Mouse (Mus musculus): ENCODE data around the gene Sfxn2.
A peak's percentile ranks its signal among the peaks of the same experiment; 100 is the strongest.

Gene Sfxn2

DNA sequence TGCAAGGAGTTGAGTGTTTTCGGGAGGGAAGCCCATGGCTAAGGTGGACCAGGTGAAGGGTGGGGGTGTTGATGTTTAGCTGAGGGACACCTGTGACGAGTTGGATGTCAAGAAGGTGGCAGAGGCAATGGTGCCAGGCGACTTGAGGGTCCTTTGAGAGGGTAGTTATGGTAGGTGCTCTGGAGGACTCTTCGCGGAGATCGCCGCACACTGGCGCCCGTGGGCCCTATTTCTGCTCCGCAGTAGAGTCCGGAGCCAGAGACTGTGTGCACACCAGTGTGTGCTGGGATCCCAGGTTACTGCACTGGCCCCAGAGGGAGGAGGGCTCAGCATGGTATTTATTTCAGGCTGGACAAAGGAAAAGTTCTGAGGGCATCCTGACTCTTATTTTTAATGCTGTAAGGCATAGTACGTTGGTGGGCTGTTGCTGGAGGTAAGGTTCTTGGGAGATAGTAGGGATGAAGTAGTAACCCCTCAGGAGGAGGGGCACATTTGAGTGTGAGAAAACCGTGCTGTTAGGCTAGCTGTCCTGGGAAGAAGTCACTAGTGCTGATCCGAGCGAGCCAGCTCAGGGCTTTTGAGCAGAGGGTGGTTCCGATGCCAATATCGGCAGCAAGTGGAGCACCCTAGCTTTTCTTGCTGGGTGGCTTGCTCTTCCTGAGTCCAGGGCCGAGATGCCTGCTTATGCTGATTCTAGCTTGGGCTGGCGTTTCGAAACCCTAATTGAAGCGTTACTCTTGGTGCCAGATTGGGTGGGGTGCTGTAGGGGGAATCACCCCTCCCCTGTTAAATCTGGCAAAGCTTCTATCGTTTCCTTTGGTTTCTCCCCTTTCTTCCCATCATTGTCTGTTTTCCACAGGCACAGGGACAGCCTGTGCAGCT lies 26.5 kb downstream of the Sfxn2 start:
- no peak for DNase-seq (ENCODE audit: low spot score in 2 of 2)

DNA sequence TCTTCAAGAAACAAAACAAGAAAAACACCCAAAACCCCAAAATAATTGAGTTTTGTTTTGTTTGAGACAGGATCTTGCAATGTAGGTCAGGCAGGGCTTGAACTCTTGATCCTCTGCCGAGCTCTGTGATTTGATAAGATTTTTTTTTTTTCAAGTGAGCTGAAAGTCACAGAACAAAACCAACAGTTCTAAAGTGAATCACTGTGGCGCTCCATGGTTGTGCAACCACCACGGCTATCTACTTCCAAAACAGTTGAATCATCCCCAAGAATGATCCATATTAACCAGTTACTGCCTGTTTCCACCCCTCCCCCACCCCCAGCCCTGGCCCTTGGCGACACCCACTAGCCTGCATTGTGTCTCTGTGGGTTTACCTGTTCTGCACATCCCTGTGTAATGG lies 27.2 kb downstream of the Sfxn2 start:
- no peak for DNase-seq (ENCODE audit: low spot score in 2 of 2)

DNA sequence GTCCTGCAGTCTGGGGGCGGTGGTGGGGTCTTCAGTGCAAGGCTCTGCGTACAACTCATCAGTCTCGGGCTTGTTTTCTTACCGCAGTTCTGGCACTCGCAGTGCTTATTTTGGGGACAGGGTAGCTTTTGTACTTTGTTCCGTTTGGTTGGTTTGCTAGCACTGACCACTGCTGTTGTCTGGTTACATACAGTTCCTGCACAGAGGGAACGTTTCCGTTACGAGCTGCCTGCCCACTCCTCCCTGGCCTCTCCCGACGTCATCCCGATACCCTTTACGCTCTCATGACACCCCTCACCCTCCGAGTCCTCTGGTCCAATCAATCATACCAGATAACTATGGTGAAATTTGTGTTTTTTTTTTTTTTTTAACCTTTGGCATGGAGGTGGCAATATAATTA lies 28.3 kb downstream of the Sfxn2 start:
- DNase-seq (ENCODE audit: low spot score in 2 of 2) = no peak

DNA sequence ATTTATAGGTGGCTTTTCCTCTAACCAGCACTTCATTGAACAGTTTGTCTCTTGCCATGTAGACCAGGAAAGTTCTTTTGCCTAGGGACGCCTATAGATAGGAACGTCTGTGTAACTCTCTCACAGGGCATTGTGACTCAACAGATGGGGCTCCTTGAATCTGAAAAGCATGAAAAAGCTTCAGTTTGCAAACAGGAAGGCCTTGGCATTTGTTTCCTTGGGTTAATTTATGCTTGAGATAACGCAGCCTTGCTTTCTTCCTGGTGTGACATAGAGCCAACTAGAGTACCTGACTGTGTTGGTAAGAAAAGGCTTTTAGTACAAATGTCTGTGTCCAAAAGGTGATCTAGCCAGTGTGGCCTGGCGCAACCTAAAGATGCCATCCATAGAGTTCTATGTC lies 29.2 kb downstream of the Sfxn2 start:
- DNase-seq (ENCODE audit: low spot score in 2 of 2) = no peak

DNA sequence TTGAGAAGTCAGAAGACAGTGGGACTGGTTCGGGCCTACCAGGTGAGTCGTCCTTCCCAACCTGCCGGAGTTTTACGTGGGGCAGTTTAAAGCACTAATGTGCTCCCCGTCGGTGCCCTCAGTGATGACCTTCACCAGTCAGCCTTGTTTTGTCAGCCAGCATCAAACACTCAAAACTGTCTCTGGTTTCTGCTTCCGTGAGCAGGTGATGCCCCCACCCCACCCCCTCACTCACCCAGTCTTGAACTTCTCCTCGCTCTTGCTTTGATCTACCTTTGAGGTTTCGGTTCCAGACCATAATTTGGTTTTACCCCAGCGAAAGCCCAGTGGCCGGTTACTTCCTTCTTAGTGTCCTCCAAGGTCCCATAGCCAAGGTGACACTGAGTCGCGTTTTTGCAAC lies 33.6 kb downstream of the Sfxn2 start:
- DNase-seq (ENCODE audit: low spot score in 2 of 2) = no peak

DNA sequence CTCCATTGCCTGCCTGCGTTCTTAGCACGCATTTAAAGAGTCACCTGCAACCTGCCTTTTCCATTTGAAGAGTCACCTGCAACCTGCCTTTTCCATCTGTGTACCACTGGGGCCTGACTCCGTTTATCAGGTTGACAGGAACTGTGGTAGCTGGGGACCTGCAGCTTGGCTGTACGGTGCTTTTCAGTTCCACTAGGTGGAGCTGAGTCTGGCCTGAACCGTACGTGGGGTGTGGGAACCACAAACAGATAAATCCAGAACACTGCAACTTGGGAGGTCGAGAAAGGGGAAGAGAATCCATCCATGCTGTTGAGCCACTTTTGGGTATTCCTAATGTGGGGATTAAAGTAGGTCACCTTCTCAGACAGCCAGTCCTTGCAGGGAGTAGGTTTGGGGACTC lies 34.3 kb downstream of the Sfxn2 start:
- DNase-seq (ENCODE audit: low spot score in 2 of 2) = no peak

DNA sequence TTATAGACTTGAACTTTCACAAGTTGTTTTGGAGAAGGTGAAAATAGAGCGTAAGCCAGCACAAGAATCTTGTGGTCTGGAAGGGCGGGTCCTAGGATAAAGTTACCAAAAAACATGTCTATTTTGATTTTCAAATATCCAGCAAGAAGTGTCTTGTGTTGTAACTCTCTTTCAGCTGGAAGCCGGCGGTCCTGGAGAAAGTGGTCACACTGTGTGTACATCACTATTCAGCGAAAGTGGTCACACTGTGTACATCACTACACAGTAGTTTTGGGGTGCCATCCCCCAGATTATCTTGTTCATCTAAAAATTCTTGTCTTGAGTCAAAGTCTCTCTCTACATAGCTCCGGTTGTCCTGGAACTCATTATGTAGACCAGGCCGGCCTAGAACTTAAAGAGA lies 35.0 kb downstream of the Sfxn2 start:
- no peak for DNase-seq (ENCODE audit: low spot score in 2 of 2)

DNA sequence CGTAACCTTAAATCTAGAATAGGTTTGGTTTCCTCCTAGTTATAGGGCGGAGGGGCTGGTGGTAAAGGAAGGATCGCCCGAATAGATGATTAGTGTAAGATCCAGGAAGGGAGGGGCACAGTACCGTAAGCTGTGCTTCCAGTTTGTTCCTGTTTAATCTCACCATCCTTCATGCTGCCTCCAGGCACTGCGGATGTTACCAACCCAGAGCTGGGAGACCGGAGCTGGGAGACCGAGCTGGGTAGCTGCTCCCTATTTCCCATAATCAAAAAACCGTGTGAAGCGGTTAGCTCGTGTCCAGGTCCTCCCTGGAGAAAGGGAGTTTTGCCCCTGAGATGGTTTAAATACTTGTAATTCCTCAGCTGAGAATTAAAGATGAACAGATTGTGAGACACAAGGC lies 43.2 kb downstream of the Sfxn2 start:
- no peak for DNase-seq (ENCODE audit: low spot score in 2 of 2)

DNA sequence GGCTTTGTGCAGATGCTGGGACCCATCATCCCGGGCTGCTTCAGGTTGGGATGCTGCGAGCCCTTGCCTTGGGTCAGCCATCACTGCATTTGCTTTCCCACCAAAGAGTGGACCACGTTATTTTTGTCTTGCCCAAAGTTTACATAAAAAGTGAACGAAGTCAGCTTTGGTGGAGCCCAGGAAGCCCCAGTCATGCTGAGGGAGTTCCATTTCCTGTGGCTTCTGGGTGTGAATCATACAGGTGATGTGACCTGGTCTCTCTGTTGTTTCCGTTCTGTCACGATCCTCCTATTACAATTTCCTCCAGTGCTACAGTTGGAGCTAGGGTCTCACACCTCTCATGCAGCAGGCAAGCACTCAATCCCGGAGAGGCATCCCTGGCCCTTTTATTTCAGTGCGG lies 44.2 kb downstream of the Sfxn2 start:
- no peak for DNase-seq (ENCODE audit: low spot score in 2 of 2)

DNA sequence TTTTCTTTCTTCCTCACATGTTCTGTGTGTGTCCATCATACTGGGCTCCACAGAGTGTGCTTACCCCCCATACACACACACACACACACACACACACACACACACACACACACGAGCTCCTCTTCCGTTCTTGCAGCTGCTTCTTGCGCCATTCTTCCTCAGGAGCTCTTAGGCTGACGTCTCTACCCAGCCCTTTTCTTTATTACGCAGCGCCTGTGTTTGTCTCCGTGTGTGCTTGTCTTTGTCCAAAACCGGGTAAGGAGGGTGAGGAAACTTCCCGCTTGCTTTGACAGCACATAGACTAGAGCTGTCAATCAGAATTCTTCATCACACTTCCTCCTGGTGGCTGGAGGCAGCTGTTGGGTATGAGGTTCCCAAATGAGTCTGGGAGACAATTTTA lies 45.2 kb downstream of the Sfxn2 start:
- no peak for DNase-seq (ENCODE audit: low spot score in 2 of 2)

DNA sequence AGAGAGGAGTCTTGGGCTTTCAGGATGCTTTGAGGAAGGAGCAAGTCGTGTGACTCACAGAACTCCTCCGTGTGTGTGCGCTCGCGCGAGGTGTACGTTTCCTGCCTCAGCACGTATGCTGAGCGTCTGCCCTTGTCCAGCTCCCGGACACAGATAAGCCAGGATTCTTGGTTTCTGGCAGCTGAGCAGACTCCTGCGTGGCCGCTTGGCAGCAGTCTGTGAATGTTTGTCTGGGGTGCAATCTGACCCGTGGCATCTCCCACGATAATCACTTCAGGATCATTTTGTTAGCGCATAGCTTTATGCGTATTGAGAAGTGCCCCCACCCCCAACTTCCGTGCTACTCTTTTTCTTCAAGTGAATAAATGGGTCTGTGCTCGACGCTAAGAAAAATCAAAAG lies 45.8 kb downstream of the Sfxn2 start:
- DNase-seq (ENCODE audit: low spot score in 2 of 2) = no peak

DNA sequence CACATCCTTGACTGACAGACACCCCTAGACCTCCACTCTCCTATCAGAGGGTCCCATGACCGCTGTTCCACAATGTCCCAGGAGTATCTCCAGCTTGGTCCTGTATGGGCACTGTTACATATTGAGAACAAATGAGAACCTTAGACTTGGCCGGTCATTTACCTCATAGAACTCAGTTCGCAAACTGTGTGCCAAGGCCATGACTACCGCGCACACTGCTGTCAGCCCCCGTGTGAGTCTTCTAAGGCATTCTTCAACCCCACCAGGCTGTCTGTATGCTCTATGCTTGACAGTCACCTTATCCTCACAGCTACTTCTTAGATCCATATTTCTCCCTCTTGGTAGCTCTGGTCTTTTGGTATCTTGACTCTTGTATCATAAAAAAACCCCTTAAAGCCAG lies 46.4 kb downstream of the Sfxn2 start:
- DNase-seq (ENCODE audit: low spot score in 2 of 2) = no peak

DNA sequence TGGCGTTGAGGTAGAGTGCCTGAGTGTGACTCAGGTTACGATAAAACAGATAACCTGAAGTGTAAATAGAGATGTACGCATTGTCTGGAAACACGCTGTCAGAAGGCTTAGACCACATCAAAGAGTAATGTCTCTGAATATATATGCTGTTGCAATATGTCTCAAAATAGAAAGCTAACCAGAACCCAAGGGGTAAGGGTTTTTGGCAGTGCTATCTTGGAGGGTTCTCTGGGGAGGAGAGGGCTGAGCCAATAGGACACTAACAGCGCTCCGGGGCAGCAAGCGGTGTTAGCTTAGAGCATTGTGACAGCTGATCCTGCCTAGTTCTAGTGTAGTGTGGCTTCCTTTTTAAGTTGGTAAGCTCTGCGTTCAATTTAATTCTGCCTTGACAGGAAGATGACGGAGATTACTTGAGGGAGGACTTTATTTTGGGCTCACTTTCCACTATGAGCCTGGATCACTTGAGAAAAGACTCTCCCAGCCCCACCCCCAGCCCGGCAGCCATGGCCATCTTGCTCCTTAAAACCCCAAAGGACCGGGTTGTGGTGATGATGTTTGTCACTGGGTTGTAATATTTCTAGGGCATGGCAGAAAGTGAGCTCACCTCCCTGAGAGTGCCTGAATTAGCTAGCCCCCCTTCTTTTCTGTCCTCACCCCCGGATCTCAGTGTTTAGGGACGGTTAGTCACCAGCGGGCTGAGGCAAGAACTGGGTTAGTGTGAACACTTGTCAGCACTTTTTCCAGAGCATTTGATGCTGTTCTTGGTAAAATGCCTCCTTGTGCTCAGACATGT lies 47.0 kb downstream of the Sfxn2 start:
- peak in 1 of 2 experiments; percentile 42 for DNase-seq (ENCODE audit: low spot score in 2 of 2)

DNA sequence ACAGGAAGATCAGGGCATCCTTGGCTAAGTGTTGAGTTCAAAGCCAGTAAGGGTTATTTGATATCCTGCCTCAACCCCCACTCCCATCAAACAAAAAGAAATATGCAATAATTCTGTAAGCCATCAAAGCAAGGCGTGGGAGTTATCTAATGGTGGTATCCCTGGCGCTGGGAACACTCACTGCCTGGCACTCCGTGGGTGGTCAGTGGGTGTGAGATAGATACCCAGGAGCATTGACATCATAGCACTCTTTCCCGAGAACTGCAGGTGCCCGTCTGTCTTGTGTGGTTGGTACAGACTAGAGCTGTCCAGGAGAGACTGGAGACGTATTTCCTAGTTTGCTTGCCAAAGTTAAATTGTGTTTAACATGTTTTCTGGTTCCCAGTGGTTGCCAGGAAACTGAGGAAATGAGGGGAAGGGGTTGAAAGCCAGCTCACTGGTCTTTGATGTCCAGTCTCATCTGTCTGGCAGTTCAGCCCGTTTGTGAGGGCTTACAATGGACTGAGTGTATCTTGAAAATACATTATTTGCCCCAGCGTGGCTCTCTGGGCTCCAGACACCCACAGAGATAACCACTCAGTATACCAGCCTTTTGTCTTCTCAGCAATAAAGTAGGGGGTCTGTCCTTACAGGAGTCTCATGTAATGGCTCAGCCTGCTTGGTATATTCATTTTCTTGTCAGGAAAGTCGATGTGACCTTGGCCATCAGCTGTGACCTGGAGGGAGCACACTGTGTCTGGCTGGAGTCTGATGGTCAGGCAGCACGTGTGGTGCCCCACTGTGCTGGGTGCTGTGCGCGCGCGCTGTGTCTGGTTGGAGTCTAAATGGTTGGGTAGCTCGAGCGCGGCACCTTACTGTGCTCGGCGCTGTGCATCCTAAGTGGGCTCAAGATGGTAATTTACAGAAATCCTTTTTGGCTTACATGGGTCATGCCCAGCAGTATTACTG lies 48.3 kb downstream of the Sfxn2 start:
- no peak for DNase-seq (ENCODE audit: low spot score in 2 of 2)

DNA sequence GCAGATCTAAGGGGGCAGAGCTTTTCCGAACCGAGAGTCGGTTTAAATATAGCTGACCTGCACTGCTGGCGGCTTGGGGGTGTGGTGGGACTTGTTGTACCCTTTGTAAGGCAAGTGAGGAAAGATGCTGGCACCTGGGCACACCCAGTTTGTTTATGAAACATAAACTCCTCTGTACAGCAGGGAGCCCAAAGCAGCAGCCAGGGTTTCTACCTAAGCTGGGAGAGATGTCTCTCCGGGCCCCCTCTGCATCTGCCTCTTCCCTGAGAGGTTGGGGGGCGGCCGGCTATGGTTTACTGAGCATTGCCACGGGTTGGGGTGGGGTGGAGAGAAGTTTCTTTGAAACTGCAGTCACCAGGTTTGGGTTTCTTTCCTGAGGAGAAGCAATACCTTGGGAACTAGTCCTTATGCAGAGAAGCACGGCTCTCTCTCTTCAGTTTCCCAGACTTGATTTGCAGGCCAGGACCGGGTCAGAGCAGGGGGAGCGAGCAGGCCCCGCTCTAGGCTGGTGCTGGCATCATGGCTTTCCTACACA lies 49.6 kb downstream of the Sfxn2 start:
- no peak for DNase-seq (ENCODE audit: low spot score in 2 of 2)

DNA sequence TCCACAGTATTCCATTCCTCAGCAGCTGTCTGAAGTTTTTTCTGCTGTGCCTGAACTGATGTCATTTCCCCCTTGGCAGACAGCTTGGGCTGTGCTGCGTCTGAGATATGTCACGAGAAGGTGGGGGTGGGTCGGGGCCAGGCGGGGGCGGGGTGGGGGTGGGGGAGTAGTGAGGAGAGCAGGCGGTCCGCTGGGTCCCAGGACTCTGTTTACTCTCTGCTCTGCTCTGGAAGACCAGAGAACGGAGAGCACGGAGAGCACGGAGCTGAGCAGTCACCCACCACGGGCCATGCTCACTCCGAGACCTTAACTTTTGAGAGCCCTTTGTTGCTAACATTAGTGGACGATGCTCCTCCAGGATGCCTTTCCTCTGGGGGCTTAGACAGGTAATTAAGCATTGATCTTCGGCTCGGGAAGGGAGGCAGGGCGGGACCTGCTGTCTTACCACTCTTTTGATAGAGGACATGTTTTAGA lies 50.1 kb downstream of the Sfxn2 start:
- DNase-seq (ENCODE audit: low spot score in 2 of 2) = no peak

DNA sequence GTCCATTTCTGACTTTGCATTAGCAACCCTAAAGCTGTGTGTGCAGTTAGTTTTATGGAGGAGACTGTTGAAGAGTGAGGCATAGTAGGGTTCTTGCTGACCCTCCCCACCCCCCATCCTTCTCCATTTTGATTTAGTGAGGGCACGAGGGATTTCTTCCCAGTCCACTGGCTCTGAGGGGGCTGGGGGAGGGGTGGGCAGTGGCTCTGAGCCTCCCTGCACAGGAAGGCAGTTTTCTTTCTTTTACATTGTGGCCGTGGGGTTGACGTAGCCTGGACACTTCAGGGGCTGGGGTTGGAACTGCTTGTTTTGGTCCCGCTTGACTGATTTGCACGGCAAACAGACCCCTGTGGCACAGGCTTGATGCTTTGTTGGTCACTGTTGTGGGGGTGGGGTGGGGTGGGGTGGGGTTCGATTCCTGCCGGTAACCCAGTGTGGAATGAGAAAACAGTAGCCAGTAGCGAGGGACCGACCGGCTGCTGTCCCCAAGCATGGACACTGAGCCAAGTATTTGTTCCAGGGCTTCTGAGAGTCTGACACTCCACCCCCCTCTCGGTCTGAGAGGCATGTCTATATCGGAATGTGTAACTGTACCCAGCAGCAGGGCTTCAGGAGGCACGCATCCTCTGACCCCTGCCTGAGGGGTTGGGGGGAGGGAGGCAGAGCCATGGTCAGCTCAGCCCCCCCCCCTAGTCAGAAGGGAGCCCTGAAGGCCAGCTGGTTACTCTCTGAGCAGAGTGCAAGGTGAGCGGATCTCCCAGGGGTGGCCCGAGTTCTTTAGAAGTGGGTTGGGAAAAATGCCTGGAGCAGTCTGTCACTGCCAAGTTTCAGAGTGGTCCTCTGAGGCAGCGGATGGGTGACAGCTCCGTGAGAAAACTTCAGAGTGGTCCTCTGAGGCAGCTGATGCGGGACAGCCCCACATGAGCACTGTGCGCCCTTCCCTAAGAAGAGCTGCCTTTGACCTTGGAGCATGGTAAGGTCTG lies 50.9 kb downstream of the Sfxn2 start:
- DNase-seq (ENCODE audit: low spot score in 2 of 2) = no peak

DNA sequence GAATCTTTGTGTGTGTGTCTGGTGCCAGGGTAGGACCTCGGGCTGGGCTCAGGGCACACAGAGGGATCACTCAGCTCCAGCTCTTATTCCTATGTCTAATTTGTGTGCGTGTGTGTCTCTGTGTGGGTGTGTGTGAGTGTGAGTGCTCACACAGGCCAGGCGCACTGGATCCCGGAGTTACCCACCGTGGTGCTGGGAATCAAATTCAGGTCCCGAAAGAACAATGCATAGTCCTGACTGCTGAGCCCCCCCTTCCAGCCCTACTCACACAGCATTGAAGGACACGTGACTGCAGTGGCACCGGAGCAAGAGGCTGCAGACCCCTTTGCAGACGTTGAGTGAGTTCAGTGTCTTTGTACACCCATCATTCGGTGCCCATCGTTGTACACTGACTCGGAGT lies 51.9 kb downstream of the Sfxn2 start:
- no peak for DNase-seq (ENCODE audit: low spot score in 2 of 2)

DNA sequence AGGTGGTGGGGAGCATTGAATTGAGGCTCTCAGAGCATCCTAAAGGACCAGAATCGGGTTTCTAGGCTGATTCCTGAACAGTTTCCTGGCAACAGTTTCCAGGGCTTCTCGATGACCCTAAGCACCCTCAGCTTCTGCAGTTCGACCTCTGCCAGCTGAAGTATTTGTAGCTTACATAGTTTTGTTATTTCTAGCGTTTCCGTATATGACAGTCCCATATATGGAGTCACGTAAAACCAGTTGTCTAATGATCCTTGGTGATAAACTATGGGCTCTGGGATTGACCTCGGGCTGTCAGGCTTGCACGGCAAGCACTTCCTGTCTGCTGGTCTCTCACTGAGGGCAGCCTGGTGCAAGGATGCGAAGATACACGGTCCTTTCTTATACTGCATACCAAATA lies 52.4 kb downstream of the Sfxn2 start:
- DNase-seq (ENCODE audit: low spot score in 2 of 2) = no peak

DNA sequence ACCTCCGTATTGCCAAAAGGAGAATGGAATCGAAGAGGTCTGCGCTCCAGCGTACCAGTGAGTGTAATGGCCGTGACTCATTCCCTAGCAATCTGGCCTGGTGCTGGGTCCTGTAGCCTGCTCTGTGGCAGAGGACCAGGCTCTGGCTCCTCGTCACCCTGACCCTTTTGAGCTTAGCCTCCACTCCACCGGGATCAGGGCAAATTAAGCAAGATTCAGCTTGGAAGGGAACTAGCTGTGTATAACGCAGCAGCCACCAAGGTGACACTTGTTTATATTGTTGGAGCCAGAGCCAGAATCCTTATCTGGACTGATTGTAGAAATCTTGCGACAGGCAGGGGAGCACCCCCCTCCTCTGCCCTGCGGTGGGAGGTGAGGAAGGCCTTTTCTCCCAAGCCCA lies 55.2 kb downstream of the Sfxn2 start:
- DNase-seq (ENCODE audit: low spot score in 2 of 2) = no peak
